Mouse (Mus musculus) naive thymus-derived CD4-positive, alpha-beta T cell, adult 2 months (primary cell): ENCODE measurements at regions not wholly inside any gene's neighbourhood (a gene's known extent, or its start where the extent isn't known, plus 50 kb on each side); places are given as distances from the start of the nearest gene placed in this dataset.
"Not testable (repeated sequence)": the region's sequence is repeated elsewhere in the genome, so short reads cannot be mapped to it uniquely, and the experiment has no call there.

Experiments used
- DNase-seq: peaks from one replicate; pipeline ENCODE4 v3.0.0-alpha.2; 2011; ENCODE audit warnings: low read depth

DNA sequence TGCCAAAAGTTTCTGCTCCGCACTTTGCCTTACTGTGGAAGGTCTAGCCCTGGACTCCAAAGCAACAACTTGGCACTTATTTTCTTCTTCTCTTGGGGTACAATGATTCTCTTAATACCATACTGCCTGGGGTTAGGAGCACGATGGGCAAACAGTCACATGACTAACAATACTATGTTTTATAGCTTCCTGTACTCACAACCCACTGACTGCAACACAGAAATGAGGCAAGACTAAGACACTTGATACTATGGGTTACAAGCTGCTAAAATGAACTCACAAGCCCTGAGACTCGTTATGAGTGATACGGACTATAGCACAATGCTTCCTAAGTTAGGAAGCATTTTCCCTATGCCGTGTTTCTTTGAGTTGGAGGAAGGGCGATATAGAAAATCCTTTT lies 222.3 kb upstream of the Zpld1 start:
- no peak for DNase-seq

DNA sequence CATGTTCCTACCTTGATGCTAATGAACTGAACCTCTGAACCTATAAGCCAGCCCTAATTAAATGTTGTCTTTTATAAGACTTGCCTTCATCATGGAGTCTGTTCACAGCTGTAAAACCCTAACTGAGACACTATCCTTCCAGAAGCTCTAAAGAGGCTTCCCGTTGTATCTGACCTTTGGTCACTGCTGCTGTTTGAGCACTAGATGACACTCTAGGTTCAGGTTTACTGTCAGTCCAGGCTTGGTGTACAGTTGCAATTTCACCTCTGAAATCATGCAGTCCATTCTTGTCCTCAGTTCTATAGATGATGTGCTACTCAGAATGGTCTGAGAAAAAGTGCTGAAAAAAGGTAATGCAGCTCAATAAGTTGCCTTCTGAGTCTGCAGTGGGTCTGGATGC lies 221.9 kb upstream of the Zpld1 start:
- DNase-seq: peak; percentile 56

DNA sequence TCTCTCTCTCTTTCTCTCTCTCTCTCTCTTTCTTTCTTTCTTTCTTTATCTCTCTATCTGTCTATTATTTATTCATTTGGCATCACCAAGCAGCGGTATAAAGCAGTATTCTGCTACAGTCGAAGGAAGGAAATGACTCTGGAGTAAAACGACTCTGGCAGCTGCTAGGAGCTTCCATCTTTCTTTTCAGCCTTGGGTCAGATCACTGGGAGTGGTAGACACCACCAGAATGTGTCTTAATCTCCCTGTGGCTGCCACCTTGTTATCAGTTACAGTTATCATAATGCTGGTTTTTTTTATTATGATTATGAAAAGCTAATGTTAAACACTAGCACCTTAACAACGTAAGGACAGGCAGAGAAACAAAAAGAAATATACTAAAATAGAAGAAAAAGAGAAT lies 219.2 kb upstream of the Zpld1 start:
- no peak for DNase-seq

DNA sequence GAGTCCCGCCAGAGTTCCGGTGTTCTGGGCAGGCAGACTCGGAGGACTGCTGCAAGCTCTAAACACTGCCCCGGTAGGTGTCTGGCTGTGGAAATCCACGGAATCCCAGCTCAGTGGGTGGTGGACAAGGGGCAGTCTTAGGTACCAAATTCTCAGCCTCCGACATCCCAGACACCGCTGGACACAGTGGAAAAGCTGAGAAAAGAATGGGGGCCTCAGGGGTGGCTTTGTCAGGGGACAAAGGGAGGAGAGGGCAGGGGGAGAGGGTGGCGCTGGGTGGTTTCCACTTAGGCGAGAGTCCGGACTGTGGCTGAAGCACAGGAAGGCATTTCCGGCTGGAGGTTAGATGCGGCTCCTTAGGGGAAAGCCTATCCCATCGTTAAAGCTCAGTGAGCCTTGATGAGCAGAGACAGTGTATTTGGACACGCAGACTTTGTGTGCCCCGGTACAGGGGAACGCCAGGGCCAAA lies 217.5 kb upstream of the Zpld1 start:
- DNase-seq: no peak

DNA sequence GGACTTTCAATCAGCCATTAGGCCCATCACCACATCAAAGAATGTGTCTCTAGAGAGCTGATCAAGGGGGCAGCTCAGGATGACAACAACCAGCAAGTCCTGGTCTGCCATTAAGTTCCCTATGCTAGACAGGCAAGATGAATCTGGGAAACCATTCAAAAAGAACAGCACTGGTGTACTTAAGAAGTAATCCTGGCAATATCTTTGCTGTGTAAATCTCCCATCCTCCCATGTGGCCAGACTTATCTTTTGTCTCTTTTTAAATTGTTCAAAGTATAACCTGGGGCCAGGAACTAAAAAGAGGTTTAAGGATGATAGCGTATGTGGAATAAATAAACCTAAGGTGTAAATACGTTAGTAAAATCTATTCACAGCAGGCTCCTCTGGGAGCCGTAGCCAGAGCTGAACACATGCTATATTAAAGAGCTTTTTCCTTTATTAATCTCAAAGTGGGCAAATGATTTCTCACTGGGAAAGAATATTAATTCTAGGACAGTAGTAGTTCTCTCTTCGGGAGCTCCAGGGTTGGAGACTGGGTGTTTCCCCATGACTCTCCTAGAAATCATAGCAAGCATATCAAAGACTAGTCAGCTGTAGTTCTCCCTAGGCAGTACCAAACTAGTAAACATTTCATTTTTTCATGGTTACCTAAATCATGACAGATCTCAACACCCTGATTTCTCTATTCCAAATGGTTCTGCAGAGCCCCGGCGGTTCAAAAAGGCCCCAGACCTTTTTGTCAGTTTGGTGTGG lies 216.8 kb upstream of the Zpld1 start:
- DNase-seq: no peak

DNA sequence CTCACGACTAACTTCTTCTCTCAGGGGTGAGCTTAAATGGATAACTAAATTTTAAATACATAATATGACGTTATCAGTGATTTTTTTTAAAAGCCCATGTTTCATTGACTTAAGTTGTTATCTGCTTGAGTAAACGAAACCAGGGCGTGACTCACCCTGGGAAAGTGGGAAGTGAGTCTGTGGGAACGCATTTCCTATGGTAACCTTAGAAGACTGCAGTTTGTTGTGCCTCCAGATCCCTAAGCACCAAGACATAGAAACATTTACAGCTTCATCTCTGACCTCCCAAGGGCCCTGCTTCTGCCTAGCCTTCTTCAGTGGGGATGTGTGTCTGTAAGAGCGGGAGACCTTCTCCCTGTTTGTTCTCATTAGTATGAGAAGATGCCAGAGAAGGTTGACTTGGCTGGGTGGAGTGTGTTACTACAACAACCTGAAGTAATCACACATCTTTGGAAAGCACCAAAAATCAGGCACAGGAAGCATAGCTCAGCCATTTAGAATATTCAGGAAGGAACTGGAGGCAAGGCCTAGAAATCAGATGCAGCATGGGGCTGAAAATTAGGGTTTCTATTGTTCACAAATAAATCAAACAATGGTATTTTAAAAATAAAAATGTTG lies 207.1 kb upstream of the Zpld1 start:
- DNase-seq: no peak

DNA sequence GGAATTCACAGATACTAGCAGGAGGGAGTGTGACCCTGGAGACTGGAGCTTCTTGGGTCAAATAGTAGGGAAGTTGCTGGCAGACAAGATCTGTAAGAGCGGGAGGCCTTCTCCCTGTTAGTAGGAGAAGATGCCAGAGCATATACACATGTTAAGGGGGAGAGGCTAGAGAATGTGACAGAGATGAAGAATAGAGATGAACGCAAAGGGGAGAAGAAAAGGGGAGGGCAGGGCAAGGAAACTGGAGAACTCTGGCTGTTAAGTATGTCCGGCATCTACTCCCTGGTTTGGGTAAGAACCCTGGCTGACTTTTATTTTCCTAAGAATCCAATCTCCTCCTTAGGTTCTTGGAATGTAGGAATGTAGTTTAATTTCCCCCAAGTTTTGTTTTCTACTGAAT lies 206.5 kb upstream of the Zpld1 start:
- no peak for DNase-seq

DNA sequence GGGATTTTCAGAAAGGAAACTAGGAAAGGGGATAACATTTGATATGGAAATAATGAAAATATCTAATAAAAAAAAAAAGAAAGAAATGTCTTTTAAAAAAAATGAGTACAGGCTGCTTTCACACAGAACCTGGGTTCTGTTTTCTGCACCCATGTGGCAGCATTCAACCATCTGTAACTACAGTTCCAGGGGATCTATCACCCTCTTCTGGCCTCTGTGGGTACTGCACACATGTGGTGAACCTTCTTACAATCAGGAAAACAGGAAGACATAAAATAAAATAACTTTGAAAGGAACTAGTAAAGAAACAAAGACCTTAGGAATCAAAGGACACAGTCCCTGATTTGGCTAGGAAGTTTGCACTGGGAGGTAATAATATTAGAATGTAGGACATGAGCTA lies 205.5 kb upstream of the Zpld1 start:
- DNase-seq: peak; percentile 16

DNA sequence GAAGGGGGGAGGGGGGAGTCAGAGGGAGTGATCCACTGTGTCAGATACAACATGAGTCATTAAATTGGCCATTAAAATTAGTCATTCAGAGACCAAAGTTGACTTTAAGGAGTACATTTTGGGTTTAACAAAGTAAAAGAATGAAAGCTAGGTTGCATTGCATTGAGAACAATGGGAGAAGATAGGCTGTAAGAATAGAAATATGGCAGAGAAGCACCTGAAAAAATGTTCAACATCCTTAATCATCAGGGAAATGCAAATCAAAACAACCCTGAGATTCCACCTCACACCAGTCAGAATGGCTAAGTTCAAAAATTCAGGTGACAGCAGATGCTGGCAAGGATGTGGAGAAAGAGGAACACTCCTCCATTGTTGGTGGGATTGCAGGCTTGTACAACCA lies 202.0 kb upstream of the Zpld1 start:
- not testable (repeated sequence) for DNase-seq

DNA sequence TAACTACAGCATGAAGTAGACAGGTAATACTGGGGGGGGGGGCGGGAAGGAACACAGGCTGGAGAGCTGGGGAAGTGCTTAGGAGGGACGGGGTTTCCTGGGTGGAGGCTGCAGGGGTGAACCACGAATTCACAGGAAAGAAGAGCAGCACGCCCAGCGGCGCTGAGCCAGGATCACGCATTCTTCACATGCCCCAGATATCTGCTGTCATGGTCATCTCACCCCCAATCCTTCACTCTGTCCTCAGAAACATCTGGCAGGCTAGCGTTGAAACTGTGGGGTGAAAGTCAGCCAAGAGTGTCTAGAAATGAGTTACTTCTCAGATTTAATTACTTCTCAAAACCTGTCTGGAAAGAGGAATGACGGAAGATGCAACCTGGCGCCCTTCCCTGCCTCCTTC lies 197.3 kb upstream of the Zpld1 start:
- no peak for DNase-seq

DNA sequence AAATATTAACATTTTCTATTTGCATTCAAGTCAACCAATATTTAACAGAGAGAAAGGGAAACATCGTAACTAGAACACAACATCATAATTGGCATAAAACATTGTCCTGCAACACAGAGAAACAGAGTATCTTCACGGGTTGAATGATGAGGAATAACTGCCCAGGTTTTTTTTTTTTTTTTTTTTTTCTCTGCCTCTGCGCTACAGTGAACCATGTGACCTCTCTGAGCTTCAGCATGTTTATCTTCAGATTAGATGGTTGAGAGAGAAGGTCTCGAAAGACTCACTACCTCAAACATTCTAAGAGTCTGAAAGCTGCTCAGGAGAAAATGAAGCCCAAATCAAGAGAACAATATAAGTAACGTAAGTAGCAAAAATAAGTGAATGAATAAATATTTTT lies 196.4 kb upstream of the Zpld1 start:
- no peak for DNase-seq

DNA sequence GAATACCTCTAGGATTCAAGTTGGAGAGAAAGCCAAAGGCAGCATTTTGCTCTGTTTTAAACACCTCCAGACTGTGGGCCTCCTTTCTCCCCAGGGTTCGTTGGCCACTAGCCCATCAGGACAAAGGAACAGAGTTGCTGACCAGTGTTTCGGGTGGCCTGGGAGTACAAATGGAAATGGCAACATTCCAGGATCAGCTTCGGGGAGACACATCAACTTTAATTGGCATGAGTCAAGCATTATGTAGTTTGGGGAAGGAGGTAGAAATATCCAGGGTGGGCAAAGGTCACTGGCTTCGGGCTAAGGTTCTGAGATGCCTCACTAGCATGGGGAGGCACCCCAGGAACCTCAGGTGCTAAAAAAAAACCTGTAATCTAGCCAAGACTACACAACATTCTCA lies 194.3 kb upstream of the Zpld1 start:
- DNase-seq: no peak

DNA sequence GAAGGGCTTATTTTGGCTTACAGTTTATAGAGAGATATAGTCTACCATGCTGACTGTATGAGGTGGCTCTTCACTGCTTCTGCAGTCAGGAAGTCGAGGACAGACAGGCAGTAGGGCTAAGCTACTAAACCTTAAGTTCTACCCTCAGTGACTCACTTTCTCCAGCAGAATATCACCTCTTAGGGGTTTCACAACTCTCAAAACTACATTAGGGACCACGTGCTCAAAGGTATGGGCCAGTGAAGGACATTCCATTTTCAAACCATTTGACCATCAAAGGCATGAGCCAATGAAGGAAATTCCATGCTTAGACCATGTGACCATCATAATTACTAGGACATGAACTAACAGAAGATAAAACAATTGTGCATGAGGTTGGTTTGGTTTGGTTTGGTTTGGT lies 186.6 kb upstream of the Zpld1 start:
- no peak for DNase-seq

DNA sequence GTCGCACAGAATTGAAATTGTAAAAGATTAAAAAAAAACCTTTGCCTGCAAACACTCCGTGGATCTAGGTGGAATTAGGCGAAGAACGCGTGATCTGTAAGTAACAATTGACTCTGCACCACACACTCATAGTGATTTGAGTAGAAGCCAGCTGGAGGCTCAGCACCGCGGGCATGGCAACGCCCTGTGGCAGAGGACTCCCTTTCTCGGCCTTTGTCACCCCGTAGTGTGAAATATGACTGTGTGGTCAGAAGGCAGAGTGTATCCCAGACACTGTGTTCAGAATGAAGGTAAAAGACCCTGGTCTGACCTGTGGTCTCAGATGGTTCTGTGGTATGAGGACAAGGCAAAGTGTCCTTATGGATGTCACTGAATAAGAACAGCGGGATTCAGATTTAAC lies 183.0 kb upstream of the Zpld1 start:
- DNase-seq: no peak

DNA sequence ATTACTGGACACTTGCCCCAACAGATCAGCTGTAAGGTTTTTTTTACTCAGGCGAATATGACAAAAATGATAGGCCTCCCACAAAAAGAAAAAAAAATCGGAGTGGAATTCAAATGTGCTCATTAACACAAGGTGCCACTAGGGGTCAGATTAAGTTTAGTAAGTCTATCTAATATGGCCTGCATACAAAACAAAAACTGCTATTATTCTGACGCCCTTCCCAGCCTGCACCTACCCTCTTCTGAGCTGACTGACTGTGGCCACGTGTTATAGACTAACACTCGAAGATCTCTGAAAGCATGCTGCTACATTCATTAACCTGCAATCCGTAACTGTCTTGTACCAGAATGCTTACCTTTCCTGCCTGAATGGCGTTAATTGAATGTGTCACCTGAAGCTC lies 182.5 kb upstream of the Zpld1 start:
- peak; percentile 52 for DNase-seq

DNA sequence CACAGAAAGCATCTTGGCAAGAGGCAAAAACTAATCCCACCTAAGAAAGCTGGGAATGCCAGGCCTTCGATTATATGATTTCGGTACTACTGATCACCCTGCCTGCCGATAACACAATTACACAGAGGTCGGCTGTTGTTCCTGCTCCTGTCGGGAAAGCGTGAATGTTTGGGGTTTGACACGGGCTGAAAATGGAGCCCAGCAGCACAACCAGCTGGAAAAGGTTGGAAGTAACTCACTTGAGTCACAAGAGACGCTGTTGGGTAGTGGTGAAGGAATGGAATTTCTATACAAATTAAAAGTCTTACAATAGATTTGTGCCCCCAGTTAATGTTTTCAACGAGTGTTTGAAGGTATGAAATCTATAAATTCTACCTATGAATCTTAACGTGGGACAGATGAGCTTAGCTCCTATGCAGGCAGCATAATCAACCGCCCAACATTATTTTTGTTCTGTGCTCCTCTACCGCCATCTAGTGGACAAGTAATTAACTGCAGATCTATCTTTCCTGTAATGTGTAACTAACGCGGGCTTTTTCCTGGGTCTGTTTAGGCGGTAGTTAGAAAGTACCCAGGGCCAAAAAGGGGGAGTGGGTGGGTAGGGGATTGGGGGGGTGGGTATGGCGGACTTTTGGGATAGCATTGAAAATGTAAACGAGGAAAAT lies 178.9 kb upstream of the Zpld1 start:
- peak; percentile 81 for DNase-seq

DNA sequence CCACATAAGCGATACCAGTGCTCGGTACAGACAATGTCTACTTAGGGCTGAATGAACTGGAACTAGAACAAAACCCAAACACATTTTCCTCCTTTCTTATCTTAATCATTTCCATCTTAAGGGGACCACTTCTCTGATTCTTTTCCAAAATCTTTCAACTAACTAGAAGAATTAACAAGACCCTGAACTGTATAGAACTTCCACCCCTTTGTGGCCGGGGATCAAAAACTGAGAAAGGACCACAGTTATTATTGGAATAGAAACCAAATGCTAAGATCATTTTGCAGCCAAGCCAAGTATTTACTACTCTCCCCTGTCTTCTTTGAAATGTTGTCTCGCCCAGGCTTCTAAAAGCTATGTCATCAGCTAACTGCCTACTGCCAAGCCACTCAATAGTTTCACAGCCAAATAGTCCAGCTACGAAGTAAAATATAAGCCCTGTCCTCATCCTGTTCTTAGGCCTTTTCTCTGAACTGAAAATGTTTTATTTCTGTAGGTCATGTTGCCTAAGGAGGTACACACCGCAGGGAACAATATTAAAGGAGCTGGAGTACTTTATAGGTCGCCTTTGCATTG lies 177.3 kb upstream of the Zpld1 start:
- no peak for DNase-seq

DNA sequence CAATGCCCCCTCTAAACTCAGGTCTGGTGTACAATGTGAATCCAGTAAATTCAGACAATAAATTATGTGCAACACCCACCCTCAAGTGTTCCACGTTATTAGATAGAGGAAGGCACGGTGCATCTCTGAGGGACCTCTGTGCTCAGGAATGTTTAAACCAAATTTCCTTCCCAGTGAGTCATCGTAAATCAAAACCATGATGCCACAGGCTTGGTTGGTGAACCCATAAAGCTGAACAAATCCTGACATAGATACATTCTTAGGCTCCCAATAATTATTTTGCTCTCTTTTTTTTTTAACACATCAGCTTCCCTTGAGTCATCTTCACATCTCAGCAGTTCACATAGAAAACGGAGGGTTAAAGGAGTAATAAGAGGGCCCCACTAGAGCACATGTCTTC lies 173.6 kb upstream of the Zpld1 start:
- no peak for DNase-seq

DNA sequence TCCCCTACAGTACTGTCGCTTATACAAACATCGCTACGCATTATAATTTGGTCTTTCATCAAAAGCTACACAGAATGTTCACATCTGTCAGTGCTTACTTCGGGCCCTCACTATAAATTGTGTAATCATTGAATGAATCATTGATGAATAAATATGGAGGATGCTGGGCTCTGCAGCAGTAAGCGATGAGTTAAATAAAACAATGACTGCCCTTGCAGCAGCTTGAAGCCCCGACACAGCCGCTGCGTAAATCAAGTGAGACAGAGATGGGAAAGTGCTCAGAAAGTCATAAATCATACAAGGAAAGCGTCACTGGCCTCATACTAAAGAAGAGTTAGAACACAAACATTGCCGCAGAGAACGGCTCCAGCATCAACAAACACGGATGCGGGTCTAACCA lies 172.9 kb upstream of the Zpld1 start:
- DNase-seq: no peak

DNA sequence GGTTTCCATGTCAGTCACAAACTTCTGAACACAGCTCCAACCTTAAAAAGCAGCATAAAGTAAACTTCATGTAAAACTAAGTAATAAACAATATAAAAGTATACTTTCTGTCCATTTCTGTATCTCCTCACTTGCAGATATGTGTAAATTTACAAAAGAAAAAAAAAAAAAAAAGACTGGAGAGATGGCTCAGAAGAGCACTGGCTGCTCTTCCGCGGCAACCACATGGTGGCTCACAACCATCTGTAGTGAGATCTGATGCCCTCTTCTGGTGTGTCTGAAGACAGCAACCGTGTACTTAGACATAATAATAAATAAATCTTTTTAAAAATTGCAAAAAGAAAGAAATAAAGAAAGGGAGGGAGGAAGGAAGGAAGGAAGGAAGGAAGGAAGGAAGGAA lies 171.9 kb upstream of the Zpld1 start:
- no peak for DNase-seq

DNA sequence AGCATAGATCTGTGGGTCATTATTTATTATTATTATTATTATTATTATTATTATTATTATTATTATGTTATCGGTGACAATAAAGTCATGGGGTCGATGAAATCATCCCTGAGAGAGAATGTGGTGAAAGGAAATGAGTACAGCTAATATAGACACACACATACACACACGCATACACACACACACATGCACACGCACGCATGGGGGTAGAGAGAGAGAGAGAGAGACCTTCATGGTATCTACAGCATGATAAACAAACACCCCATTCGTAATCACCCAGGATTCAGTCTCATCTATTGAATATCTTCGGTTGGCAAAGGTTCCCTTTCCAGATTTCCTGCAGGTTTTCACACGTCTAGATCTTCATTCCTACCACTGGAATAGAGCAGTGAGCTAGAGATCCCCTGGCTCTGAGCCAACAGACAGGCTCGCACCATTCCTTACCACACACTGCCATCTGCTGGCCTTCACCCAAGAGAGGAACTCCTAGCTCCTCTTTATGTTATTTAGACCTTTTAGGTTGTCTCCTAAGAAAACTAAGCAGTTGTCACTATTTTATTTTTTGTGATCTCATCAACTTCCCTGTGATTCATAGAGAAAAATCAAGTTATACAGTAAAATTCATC lies 171.2 kb upstream of the Zpld1 start:
- peak; percentile 51 for DNase-seq

DNA sequence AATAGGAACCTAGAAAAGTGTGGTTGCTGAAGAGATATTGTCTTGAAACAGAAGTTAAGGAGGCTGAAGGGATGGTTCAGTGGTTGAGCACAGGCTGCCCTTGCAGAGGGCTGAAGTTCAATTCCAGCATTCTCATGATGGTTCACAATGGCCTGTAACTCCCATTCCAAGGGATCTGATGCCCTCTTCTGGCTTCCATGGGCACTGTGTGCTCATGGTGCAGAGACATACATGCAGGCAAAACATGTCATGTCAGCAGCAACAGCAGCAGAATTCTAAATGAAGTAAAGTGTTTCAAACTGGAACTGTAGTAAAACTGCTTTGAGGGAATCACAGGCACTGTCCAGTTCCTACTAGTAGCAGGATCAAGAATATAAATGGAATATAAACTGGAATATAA lies 162.7 kb upstream of the Zpld1 start:
- no peak for DNase-seq

DNA sequence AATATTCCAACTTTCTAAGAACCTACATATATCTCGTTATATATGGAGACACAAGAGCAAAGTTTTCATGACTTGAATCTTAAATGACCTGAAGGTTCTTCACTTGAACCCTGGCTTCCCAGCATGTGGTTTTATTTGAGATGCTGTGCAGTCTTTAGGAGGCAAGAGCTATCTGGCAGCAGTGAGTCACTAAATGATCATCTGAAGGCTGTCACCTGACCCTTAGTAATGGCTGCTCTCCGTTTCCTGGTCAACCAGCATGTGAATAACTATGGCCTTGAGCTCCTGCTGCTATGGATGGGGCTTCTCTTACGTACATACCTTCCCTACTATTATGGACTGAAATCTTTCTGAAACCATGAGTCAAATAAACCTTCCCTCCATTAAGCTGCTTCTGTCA lies 149.8 kb upstream of the Zpld1 start:
- no peak for DNase-seq
